Mouse (Mus musculus): Measurements from ENCODE around the gene Aanat.
"Not testable (repeated sequence)": the region's sequence is repeated elsewhere in the genome, so short reads cannot be mapped to it uniquely, and the experiment has no call there.

GRCm38 (mm10) chr11:116611168-116611567, 24.9 kb downstream of the Aanat start:
- not testable (repeated sequence) for TF ChIP-seq EP300, CTCF (IDR thresholded peaks at IDR 0.05; ENCODE audit: low read depth)

Measured in liver, postnatal 0 days (tissue).